Mouse (Mus musculus) heart, postnatal 36 days (tissue): ENCODE measurements around the gene Ermn. TPM values are rescaled to one million over a fixed set of nuclear protein-coding genes. Genes with fewer than 3 reads are reported as not detected.

Experiments used
- DNase-seq, 2 experiments: peaks; one replicate each; pipeline ENCODE4 v3.0.0; 2021 to 2022
- intact Hi-C: fragments of 180-260 bp; cut with DNase I; formaldehyde crosslinking; loops from one replicate; pipeline ENCODE4 v1.15.1; 2025
- total RNA-seq, 2 experiments: library from RNA; stranded (reverse); gene quantifications; 2 replicates each; pipeline ENCODE4 v1.2.3; 2021

Ermn gene
- not detected for total RNA-seq

DNA sequence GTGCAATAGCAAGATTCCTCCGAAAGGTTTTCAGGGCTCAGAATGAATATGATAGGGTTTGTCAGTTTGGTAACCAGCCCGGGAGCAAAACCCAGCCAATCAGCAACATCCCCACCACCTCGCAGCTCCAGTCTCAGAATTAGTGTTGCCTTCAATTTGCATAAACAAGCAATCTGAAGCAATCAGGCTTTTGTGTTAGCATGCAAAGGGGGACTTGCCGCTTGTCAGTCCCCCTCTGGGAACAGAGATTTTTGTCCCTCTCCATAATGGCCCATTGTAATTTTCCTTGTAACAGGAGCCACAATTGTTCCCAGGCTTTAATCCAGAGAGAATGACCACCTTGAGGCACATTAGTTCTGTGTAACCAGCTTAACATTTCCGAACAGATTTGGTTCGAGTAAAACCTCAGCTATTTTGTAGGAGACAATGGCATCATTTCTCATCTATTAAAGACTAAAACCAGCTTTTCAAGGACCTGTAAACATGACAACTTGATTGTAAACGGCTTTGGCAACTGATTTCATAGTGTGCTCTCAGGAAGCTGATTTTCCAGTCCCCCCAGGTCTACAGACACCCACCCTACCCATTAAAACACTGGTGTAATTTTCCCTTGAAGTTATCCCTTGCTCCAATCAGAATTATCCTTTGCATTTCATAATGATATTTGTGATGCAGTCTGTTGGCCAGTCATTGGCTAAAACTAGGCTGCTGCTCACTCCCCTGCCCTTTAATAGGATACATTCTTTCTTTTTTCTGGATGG, at the start of gene Ermn:
Gene Ermn, minus strand, starts transcription at position 44 of the 761 bp plus-strand sequence.
- intact Hi-C loops: no loop called here
- no peak for DNase-seq

DNA sequence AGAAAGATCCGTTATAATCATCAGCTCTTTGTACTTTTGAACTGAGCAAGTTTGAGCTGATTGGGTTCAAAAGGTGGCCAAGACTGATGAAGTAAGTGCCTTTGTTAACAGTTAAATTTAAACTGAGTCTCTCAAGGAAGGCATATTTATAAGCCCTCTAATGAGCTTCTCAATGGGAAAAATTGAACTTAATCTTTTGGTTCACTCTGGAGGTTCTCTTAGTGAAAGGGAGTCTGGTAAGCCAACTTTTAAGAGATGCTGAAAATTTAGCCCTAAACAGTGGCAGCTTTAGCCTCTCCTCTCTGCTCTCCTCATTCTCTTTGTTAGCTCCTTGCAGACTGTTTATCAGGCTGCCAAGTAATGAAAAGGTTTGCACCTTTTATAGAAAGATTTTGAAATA, 42.2 kb upstream of the Ermn start:
- no peak for DNase-seq
- intact Hi-C loops: no loop called here

DNA sequence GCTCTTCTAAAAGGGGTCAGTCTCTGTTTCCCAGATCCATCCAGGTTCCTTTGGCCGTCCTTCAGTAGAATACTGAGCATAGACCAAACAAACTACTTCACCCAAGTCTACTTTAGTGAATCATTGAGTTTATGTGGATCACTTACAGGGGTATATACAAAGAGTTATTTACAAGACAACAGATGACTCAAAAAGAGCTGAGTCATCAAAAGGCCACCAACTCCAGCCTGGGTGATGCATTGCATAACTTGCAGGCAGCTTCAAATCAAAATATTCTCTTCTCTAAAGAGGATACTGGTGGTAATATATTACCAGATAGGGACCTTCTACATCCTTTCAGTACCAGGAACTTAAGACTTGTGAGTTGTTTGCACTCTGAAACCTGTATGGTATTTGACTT, 33.8 kb upstream of the Ermn start:
- intact Hi-C loops: no loop called here
- DNase-seq: no peak

DNA sequence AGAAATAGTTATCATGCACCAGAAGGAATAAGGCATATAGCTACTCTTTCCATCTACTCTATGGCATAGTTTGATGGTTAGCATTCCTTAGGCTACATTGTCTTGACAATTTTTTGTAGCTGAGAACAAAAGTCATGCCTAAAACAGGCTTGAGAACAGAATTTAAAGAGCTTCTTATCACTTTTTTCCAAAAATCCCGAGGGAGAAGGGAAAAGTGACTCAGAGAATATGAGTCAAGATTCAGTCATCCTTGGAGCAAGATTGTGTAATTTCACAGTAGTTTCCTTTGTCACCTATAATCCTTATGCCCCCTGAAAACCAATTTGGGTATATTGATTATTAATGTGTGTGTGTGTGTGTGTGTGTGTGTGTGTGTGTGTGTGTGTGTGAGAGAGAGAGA, 27.2 kb upstream of the Ermn start:
- intact Hi-C loops: no loop called here
- no peak for DNase-seq

DNA sequence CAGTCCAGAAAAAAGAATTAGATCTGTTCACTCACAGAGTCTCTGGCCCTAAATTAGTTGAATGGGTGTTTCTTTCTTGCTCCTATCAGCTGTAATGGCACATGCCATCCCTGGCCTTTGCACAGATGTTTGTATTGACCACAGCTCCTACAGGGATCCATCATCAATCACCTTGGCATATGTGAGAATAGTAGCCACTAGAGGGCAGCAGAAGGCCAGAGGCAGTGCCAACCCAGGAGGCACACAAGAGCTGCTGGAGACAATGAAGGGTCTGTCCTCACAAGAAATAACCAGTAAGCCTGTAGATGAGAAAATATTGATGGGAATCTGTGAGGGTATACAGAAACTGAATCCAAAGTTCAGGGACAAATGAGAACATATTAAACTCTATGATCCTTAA, 2.7 kb upstream of the Ermn start:
- DNase-seq: peak; percentile 36 to 39
- intact Hi-C loops: loop anchor here (1.0 to 2.0 kb wide), 2 partner anchors 227 to 613 kb away; no protein-coding TSS in a partner anchor

DNA sequence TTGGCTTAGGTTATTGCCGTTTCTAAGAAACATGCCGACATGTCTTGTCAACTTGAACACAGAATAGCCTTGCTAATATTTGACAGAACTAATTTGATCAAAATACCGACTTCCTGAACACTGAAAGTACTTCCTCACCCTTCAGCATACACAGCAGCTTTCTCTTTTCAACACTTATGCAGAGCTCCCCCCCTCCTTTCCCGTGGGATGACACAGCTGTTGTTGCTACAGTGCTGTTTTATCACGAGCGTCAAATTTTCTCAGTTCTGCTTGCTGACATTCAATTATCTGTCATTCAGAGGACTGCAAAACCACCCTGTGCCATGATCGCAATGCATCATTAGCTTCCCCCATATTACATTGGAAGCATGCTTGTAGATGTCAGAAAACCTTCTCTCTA, 10.8 kb downstream of the Ermn start:
- intact Hi-C loops: no loop called here
- peak in 1 of 2 experiments; percentile 5 for DNase-seq

DNA sequence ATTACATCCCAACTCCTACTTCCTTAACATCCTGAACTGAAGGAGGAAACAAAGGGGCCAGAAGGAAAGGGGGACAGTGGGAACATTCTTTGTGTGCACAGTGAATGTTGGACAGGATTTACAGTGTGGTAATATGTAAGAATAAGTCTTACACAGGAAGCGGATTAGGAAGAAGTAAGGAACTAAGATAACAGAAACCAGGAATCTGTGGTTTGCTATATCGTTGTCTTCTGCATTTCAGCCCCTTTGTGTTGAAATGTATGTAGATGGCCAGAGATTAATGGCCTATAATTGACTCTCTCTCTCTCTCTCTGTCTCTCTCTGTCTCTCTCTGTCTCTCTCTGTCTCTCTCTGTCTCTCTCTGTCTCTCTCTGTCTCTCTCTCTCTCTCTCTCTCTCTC, 15.7 kb downstream of the Ermn start:
- intact Hi-C loops: no loop called here
- DNase-seq: no peak

DNA sequence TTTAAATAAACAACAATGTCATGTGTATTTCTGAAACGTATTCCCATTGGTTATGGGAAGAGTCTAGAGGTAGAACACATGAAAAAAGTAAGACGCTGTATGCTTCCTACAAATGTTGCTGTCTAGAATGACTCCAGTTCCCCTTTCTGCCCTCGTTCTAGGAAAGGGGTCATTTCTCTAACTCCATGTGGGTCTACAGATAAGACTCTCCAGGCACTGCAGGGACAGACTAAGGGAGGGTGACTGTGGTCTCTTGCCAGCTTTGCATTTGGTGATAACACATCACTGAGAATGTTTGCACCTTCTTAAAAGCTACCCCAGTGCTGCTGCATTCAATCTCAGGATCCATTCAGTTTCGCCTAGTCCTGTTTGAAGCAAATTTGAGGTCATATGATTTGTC, 17.0 kb downstream of the Ermn start:
- no peak for DNase-seq
- intact Hi-C loops: no loop called here

DNA sequence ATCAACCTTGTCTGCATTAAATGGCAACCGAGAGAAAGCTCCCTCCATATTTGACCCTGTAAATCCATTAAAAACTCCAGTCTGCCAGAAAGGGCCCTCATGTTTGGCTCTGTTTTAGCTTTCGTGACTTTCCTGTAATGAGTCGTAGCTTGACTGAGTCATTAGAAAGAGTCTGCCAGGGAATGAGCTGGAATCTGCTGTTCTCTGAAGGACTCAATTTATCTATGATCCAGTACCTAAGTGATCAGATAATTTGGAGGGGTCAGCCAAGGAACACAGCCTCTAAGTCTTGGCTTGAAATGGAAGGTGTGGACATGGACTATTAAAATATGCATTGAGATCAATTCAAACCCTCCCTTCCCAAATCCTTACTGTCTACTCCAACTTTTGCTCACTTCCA, 21.2 kb downstream of the Ermn start:
- intact Hi-C loops: no loop called here

DNA sequence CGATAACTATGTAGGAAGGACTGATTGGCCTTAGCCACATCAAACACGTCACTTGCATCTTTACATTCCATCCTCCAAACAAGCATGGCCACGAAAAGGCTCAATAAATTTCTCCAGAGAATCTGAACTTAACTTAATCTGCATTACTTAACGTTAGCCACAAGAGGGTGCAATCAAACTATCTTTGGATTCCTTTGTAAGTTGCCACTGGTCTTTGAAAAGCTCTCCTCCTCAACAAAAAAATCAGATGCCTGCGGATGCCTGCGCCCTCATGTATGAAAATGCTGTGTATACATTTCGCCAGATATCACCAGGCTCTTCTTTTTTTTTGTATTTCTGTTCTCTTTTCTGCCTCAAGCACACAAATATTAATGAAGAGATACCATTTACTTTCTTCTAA, 23.3 kb downstream of the Ermn start:
- intact Hi-C loops: loop anchor here (10.0 kb wide), 1 partner anchor 635 kb away; no protein-coding TSS in a partner anchor
- no peak for DNase-seq

More for the DNA sequence above, 21.2 kb downstream of the Ermn start:
- no peak for DNase-seq

DNA sequence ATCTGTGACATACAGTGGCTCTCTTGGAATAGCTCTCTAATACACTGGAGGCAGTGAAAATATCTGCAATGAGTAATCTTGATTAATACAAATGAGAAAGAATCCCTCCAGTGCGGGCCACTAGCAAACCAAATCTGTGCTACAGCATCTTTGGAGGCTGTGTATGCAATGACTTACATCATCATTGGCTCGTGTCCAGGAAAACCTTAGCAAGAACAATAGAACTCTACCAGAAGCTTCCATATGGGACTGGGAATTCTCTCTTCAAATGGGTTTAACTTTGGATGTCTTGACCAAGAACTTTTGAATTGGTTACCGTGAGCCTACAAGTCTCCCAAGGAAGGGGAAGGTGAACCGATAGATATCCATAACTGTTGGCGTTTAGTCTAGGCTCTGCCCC, 25.9 kb downstream of the Ermn start:
- DNase-seq: no peak
- intact Hi-C loops: loop anchor here (10.0 kb wide), 1 partner anchor 638 kb away; no protein-coding TSS in a partner anchor

DNA sequence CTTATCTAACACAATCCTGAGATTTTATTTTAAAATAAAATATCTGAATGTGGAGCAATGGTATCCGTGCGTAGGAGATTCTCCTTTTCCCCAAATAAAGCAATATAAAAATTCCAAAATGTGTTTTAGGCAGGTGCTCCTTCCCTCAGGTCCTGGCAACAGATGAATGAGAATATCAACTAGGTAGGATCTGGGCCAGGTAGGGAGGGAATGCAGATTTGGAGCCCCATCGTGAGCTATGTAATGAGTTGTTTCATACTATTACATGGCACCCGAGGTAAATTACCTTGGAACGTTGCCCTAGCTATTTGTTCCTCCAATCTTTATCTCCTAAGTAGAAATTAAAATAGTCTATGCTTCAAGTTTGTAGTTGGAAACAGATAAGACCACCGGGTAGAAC, 29.1 kb downstream of the Ermn start:
- no peak for DNase-seq
- intact Hi-C loops: loop anchor here (10.0 kb wide), 1 partner anchor 641 kb away; no protein-coding TSS in a partner anchor

DNA sequence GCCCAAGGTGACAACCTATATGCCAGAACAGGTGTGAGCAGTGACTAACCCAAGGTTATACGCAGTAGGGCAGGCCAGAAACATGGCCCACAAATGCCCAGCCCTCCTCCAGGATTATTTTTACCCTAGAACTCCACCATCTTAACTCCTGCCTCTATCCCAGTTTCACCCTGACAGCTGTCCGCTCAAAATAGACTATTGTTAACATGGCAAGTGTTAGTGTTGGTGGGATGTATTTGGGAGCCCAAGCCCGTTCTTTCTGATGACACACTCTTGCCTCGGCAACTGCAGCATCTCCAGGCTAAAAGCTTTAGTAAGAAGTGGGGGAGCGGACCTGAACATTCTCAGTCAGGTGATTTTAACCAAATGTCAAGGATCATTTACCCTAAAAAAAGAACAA, 45.6 kb downstream of the Ermn start:
- intact Hi-C loops: no loop called here
- DNase-seq: no peak

DNA sequence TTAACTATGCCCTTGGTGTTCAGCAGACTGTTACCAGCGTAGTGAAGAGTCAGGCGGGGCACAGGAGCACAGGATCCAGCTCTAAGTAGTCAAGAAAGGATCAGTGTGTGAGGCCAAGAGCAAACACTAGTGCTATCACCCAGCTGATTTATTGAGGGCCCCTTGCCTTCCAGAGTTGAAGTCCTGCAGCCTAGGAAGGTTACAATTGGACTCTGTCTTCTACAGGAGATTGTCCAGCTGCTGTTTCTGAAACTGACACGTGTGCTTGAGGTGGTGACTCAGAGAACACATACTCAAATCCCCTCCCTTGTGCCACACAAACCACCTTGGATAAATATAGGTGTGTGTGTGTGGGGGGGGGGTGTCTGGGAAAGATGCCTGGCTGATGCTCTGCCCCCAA, 51.2 kb downstream of the Ermn start:
- intact Hi-C loops: no loop called here
- no peak for DNase-seq

DNA sequence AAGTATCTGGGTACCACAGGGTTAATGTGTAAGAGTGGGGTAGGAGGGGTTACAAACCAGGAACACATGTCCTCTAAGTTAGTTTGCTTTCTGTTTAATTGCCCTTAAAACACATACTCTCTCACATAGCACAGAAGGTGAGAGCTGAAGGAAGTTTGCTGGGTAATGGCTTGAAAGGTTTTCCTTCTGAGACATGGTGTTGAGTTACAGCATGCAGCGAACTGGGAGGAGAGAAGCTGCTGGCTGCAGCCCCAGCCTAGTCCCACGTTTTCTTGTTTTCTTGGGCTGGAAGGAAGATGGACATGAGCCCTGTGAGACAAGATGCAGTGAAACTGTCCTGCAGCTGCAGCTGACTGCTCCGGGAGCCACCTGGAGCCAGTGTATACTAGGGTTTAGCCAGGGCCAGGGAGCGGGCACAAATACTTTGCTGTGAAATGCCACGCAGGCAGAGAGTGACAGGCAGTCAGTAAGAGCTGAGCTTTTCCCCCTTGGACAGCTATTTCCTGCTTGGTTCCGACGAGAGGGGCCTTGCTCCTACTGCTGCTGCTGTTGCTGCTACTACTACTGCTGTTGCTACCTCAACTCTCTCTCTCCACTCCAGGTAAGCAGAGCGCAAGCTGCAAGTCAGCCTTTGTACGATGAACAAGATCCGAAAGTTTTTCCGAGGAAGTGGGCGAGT, 54.8 kb downstream of the Ermn start, which contains the start of gene Galnt5:
Gene Galnt5, plus strand, starts transcription at position 133 of the 679 bp plus-strand sequence.
- no peak for DNase-seq
- intact Hi-C loops: no loop called here

Other genes starting within 250 kb of the Ermn start
- under 1 TPM in 1 of 2 experiments, not detected in 1; 0.08 TPM for gene Galnt5, start 55.0 kb downstream of the Ermn start, total RNA-seq
- 1 to 10 TPM; 1.2 to 1.4 TPM for gene Cytip, start 142.7 kb upstream of the Ermn start, total RNA-seq